Mouse (Mus musculus) cerebellum, adult 18-20 months (tissue): ENCODE measurements at regions not wholly inside any gene's neighbourhood (a gene's known extent, or its start where the extent isn't known, plus 50 kb on each side); places are given as distances from the start of the nearest gene placed in this dataset.

Experiments
- DNase-seq, 2 experiments: peaks; one replicate each; pipeline ENCODE4 v3.0.0; 2021

DNA sequence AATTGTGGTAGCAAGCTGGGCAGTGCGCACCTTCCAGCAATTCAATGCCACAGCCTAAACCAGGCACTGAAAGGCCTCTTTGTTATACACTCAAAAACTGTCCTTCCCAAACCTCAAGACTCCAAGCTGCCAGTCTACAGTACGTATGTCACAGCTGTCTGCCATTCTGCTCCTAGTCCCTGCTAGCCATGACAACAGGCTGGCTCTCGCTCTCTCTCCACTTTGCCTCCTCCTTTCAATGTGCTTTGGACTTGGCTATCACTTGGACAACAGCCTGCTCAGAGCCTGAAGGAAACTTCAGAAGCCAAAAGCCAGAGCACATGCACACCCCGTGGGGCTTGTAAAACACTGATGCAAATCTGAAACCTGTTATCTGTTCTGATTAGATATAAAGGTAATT, 125.9 kb upstream of the Plcz1 start:
- DNase-seq: no peak

DNA sequence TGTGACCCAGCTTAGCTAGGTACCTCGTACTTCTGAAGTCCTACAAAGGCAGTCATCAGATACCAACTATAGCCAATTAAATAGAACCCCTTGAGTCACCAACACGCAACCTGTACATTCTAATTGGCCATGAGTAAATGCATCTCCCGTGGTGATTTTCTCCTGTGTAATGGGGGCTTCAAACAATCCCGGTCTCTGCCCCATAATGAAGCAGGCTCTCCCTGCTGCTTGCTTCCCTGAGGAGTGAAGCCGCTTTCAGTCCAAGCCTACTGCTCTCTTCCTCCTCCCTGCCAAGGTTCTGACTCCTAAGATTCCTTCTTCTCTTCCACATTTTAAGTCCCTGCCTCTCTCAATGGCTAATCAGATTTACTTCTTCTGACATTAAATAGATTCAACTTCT, 121.5 kb upstream of the Plcz1 start:
- no peak for DNase-seq

DNA sequence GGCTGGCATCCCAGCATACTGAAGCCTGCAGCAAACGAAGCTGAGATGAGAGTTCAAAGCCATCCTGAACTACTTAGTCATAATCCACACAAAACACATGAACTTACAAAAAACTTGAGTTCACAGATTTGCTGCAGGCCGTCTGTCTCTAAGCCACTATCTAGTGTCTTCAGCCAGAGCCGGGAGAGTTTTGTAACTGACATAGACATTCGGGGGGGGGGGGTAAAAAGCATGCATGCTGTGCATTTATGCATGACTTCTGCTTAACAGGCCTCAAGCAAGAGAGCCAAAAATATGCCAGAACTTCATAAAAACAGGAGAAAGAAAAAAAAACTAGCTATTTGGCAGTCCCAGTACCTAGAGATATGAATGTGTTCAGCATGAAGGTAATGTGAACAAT, 120.2 kb upstream of the Plcz1 start:
- no peak for DNase-seq

- no peak for DNase-seq
Measured at GRCm38 (mm10) chr6:140160946-140161345, 119.7 kb upstream of the Plcz1 start.

GRCm38 (mm10) chr6:140158986-140159385, 117.7 kb upstream of the Plcz1 start:
- DNase-seq: peak in 1 of 2 experiments; percentile 12

DNA sequence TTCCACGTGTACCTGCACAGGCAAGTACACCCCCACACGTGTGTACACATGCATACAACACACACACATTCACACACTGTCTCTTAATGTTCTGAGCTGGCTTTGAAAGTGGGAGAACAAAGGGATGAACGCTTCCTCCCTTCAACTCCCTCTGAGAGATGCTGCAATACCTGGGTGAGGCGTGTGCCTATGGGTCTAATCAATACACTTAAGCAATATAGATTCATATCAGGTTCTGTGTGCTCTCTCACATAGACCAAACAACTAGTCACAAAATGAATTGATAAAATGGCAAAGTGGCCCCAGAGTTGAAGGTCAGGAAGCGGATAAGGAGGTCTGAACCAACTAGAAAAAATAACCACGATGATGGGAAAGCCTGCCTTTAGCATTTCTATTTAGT, 116.1 kb upstream of the Plcz1 start:
- DNase-seq: no peak

DNA sequence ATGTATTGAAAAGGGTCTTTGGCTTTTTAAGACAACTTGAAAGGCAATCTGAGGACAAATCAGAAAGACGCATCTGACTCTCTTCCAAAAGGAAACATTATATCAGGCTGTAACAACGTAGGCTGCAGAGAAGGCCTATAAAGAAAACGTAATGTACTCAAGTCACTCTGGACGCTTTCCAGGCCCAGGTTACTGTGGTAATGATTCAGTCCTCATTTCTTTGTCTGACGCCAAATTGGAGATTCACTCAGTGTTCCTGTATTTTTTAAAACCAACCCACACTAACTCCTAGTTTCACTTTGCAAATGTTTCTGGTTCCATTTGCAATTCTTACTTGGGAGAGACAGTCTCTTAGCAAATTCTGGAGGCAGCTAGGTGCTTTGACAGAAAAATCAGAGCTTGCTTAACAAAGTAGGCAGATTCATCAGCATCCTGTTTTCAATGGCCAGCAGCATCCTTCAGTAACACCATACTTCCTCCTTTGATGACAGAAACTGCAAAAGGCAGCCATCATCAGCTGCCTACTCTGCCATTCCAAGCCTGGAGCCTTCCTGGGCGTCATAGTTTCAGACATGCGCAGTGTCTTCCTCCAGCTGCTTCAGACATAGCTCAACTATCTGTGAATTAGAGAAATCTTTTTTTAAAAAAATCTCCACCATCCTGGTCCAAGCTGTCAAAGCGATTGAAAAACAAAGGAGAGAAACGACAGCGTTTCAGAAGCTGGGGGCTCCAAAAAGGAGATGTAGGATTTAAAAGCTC, 111.3 kb upstream of the Plcz1 start:
- no peak for DNase-seq

DNA sequence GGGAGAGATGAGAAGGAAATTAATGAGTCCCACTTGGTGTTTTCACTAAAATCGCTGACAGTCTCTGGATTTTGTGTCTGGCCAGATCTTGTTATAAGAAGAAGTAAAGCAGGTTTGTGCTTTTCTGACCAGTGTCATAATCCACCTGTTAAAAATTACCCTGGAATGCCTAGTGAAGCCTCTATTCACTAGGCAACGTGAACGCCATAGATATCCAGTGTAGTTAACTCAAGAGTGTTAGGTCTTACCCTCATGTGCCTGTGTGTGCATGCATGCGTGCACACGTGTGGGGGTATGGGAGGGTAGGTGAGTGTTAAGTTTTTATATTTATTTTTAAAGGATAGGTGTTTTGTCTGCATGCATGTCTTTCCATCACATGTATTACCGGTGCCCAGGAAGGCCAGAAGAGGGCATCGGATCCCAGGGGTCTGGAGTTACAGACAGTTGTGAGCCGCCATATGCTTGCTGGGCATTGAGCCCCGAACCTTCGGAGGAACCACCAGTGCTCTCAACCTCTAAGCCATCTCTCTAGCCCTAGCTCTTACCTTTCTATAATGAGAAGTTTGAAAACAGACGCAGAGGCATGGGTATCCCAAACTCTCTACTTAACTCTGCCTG, 107.5 kb upstream of the Plcz1 start:
- DNase-seq: no peak

GRCm38 (mm10) chr6:140148138-140148537, 106.9 kb upstream of the Plcz1 start:
- no peak for DNase-seq

- peak; percentile 27 to 36 for DNase-seq
Measured at GRCm38 (mm10) chr6:140147711-140148110, 106.5 kb upstream of the Plcz1 start.

GRCm38 (mm10) chr6:140133734-140134133, 92.5 kb upstream of the Plcz1 start:
- DNase-seq: no peak

GRCm38 (mm10) chr6:140126645-140127044, 85.4 kb upstream of the Plcz1 start:
- no peak for DNase-seq

DNA sequence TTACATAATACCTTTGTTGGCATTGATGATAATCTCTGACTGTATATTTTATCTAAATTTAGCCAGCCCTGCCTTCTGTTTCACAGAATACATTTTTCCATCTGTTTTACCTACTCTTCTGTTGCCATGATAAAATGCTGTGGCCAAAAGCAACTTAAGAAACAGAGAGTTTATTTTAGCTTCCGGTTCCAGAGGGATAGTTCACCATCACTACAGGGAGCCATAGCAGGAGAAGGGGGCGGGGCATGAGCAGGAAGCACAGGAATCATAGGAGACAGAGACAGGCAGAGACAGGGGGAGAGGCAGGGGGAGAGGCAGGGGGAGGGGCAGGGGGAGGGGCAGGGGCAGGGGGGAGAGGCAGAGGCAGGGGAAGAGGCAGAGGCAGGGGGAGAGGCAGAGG, 72.8 kb upstream of the Plcz1 start:
- no peak for DNase-seq

- DNase-seq: no peak
Measured at GRCm38 (mm10) chr6:140112054-140112453, 70.8 kb upstream of the Plcz1 start.

GRCm38 (mm10) chr6:140108083-140108482, 66.8 kb upstream of the Plcz1 start:
- no peak for DNase-seq

DNA sequence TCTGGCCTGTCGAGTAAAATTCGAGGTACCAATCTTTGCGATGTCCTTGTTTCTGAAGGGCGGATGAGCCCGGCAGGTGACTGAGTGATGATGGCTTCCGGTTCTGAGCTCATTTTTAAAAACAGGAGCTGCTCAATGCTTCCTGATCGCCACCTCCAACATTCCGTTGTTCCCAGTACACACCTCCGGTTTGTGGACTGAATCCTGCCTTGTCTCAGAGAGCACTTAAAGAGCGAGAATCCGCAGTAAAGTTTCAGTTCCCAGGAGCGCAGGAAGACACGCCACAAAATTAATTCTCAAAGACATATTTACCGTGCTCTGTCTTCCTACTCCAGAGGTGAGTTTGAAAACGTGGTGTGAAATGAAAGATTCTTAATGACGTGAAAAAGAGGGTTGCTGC, 66.4 kb upstream of the Plcz1 start:
- no peak for DNase-seq

DNA sequence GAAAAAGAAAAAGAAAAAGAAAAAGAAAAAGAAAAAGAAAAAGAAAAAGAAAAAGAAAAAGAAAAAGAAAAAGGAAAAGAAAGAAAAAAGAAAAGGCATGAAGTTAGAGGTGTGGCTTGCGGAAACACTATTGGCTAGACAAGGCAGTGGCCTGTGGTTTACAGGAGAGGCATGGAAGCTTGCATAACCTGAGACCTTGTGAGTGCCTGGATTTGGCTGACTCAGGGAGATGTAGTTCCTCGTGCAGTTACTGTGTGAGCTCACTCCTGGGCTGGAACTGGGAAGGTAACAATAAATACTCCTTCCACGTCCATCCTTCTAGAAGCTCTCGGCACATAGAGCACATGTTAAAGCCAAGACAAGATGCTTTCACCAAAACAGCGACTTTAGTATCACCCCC, 64.9 kb upstream of the Plcz1 start:
- DNase-seq: no peak

GRCm38 (mm10) chr6:140102043-140102442, 60.8 kb upstream of the Plcz1 start:
- no peak for DNase-seq

DNA sequence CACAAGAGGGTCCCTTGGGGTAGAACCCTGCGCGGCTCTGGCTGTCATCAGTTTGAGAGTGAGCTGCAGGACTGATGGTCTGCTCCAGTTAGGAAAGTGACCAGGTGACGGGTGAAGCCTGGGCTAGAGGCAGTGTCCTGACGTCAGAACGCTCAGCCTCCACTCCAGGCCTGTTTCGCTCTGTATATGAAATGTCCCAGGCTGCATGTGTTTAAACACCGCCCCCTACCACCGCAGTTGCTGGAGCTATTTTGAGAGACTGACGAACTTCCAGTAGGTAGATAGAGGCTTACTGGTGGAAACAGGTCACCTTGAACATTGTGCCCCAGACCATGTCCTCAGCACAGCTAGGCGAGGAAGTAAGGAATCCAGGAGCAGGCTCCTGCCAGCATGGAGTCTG, 54.2 kb upstream of the Plcz1 start:
- DNase-seq: no peak
